Mouse (Mus musculus) hindbrain, embryonic 12.5 days (tissue): ENCODE data around the gene Cntn5. TPM values are rescaled to one million over a fixed set of nuclear protein-coding genes. Genes with fewer than 3 reads are reported as not detected.

Experiments
- ATAC-seq: fragments of 200-750 bp; cut with Nextera tagmentation; 2 replicates; pipeline ENCODE4 v1.8.0; 2017; ENCODE audit warnings: moderate TSS enrichment; ENCODE audit not compliant: low FRiP score
- H3K27ac ChIP-seq: fragments of 300-500 bp; sonication (generic); 2 replicates; pipeline ENCODE4 v1.5.1; 2016; ENCODE audit warnings: mild to moderate bottlenecking
- H3K27me3 ChIP-seq: fragments of 300-500 bp; sonication (generic); 2 replicates; pipeline ENCODE4 v1.6.1; 2016; ENCODE audit warnings: mild to moderate bottlenecking
- H3K36me3 ChIP-seq: fragments of 300-500 bp; sonication (generic); 2 replicates; pipeline ENCODE4 v1.6.1; 2016; ENCODE audit warnings: mild to moderate bottlenecking
- H3K4me1 ChIP-seq: fragments of 300-500 bp; sonication (generic); 2 replicates; pipeline ENCODE4 v1.6.1; 2016
- H3K4me2 ChIP-seq: fragments of 300-500 bp; sonication (generic); replicated peaks from 2 replicates; pipeline ENCODE4 v1.6.1; 2016; ENCODE audit warnings: mild to moderate bottlenecking
- H3K4me3 ChIP-seq: fragments of 300-500 bp; sonication (generic); 2 replicates; pipeline ENCODE4 v1.5.1; 2016; ENCODE audit warnings: mild to moderate bottlenecking
- H3K9ac ChIP-seq: fragments of 300-500 bp; sonication (generic); 2 replicates; pipeline ENCODE4 v1.6.1; 2016; ENCODE audit warnings: mild to moderate bottlenecking, moderate library complexity
- H3K9me3 ChIP-seq: fragments of 300-500 bp; sonication (generic); replicated peaks from 2 replicates; pipeline ENCODE4 v1.6.1; 2016; ENCODE audit warnings: mild to moderate bottlenecking
- WGBS: fragments of 180-500 bp; shearing (Covaris S2); methylation state at CpG from one replicate; pipeline ENCODE4 v1.1.7; 2016; 5-methylcytosine and 5-hydroxymethylcytosine counted together
- polyA plus RNA-seq: library from polyadenylated mRNA; unstranded; fragments of >200 nt; fragmentation: Nextera tagmentation; extraction: Ambion mirVana; gene quantifications from 2 replicates; pipeline ENCODE4 v1.2.1, GENCODE M21; 2016

Gene Cntn5
- polyA plus RNA-seq, 1 experiment from 2014 or later = 8.9 TPM

DNA sequence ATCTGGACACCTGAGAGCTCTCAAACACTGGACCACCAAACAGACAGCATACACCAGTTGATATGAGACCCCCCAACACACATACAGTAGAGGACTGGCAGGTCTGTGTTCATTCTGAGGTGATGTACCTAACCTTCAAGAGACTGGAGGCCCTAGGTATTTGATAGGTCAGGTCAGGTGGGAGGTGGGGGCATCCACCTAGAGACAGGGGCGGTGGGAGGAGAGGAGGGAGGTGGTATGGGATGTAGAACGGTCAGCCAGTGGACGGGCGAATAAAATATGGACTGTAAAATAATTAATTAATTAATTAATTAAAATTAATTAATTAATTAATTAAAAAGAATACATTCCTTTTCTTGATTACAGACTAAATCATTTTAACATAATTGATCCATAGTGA lies 182.5 kb downstream of the Cntn5 start:
- Histone ChIP-seq H3K27ac (no peak overlapping the region), H3K4me2 (no peak overlapping the region), H3K36me3 (no peaks in the 10 kb centered on the region), H3K4me3 (no peak overlapping the region), H3K4me1 (no peaks in the 10 kb centered on the region), H3K27me3 (no peaks in the 10 kb centered on the region), H3K9me3 (no peaks in the 10 kb centered on the region), H3K9ac (no peak overlapping the region)
- 92% methylated on average over 4 of the region's 4 CpGs for WGBS
- no peak for ATAC-seq

DNA sequence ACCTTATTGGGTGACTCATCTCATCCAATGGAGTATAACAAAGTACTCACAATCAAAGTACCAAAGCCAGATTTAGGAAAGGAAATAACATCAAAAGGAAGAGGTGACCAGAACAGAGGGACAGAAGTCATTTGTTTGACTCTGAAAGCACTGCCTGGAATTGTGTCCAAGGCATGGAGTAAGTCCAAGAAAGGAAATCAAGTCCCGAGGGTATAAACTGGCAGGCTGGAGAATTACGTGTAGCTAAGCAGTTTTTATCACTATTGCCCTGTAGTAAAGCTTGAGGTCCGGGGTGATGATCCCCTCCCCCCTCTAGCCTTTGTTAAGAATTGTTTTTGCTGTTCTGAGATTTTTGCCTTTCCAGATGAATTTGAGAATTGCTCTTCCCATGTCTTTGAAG lies 185.6 kb downstream of the Cntn5 start:
- no peaks in the 10 kb centered on the region for H3K36me3 ChIP-seq
- H3K9ac ChIP-seq = no peak overlapping the region
- no peaks in the 10 kb centered on the region for H3K4me1 ChIP-seq
- ATAC-seq = no peak
- H3K4me3 ChIP-seq = no peak overlapping the region
- 72% methylated on average over 3 of the region's 3 CpGs for WGBS
- no peak overlapping the region for H3K27ac ChIP-seq
- H3K4me2 ChIP-seq = no peak overlapping the region
- H3K27me3 ChIP-seq = no peaks in the 10 kb centered on the region
- no peaks in the 10 kb centered on the region for H3K9me3 ChIP-seq

DNA sequence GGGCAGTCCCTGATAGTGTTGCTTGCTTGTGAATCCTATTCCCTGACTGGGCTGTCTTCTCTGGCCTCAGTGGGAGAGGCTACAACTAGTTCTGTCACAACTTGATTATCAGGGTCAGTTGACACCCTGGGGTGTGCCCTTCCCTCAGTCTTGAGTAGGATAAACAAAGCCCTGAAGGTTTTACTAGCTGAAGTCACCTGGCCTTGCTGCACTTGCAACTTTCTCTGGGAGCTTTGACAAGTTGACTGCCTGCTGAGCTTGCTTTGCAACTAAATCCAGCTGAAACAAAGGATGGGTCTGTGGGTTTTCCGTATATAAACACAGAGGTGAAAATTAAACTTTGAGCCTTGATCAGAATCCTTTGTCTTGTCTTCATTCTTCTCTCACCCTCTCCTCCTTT lies 190.9 kb downstream of the Cntn5 start:
- Histone ChIP-seq H3K4me3 (no peak overlapping the region), H3K4me1 (no peaks in the 10 kb centered on the region), H3K27ac (no peak overlapping the region), H3K36me3 (no peaks in the 10 kb centered on the region), H3K27me3 (no peaks in the 10 kb centered on the region), H3K9me3 (no peaks in the 10 kb centered on the region), H3K4me2 (no peak overlapping the region), H3K9ac (no peak overlapping the region)
- no peak for ATAC-seq
- WGBS = 3% methylated on average over 1 of the region's 1 CpGs

DNA sequence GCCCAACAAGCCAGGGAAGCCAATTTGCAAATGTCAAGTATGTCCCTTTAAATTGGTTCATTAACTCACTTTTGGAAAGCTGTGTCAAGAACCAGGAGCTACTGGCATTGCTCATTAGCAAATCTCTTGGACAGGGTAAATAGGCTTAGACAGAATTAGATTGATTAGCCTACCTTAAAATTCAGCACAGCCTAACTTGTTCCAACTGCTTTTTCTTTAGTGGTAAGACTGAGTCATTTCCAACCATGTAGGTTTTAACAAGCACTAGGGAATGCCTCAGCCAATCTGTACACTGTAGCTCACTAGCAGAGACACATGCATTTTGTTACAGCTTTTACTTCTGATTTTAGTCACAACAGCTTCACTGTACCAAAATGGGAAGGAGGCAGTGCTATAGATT lies 222.9 kb downstream of the Cntn5 start:
- Histone ChIP-seq H3K9me3 (no peaks in the 10 kb centered on the region), H3K36me3 (no peaks in the 10 kb centered on the region)

DNA sequence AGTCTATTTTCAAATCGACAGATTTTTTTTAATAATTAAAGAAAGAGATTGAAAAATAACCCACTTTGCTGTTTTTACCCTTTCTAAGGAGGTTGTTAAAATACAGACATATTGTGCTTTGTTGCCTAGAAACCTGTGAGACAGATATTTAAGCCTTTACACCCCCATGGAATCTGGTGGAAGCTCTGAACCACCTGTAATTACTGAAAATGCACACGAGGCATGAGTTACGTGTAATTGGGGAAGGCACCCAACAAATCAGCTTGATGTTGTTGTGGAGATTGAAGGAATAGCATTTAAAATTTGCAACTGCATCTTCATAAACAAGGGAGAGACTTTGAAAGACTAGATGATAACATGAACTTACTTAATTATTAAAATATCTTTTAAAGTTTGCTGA lies 223.4 kb downstream of the Cntn5 start:
- no peak for ATAC-seq
- Histone ChIP-seq H3K4me1 (no peaks in the 10 kb centered on the region), H3K27me3 (no peaks in the 10 kb centered on the region), H3K4me2 (no peak overlapping the region), H3K9me3 (no peaks in the 10 kb centered on the region), H3K27ac (no peak overlapping the region), H3K4me3 (no peak overlapping the region), H3K9ac (no peak overlapping the region), H3K36me3 (no peaks in the 10 kb centered on the region)
- WGBS = 83% methylated on average over 3 of the region's 3 CpGs

More for the DNA sequence above, 222.9 kb downstream of the Cntn5 start:
- H3K4me3 ChIP-seq = no peak overlapping the region
- H3K4me2 ChIP-seq = no peak overlapping the region
- no peaks in the 10 kb centered on the region for H3K4me1 ChIP-seq
- H3K9ac ChIP-seq = no peak overlapping the region
- ATAC-seq = no peak; the same call in 1 of the 2 replicates
- no peak overlapping the region for H3K27ac ChIP-seq
- H3K27me3 ChIP-seq = no peaks in the 10 kb centered on the region

DNA sequence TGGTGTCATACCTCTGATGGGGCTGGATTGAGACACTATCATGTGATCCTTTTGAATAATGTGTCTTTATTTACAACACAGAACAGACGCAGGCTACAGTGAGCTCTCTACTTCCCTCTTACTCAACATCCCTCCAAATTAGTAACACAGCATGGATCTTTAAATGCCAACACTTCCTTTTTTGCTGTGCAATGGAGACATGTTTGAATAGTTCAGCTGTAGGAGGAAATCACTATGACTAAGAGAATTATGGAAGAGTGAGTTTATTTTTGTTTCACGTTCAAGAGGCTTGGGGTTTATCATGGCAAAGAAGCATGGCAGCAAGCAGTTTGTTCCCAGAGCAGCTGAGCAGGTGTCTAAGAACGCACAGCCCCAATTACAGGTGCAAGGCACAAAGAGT lies 235.9 kb downstream of the Cntn5 start:
- H3K4me2 ChIP-seq = no peak overlapping the region
- H3K9me3 ChIP-seq = no peaks in the 10 kb centered on the region
- no peaks in the 10 kb centered on the region for H3K36me3 ChIP-seq
- ATAC-seq = no peak
- whole genome bisulfite sequencing = 71% methylated on average over 3 of the region's 3 CpGs
- no peak overlapping the region for H3K27ac ChIP-seq
- no peak overlapping the region for H3K9ac ChIP-seq
- H3K4me1 ChIP-seq = no peaks in the 10 kb centered on the region
- no peaks in the 10 kb centered on the region for H3K27me3 ChIP-seq
- H3K4me3 ChIP-seq = no peak overlapping the region

DNA sequence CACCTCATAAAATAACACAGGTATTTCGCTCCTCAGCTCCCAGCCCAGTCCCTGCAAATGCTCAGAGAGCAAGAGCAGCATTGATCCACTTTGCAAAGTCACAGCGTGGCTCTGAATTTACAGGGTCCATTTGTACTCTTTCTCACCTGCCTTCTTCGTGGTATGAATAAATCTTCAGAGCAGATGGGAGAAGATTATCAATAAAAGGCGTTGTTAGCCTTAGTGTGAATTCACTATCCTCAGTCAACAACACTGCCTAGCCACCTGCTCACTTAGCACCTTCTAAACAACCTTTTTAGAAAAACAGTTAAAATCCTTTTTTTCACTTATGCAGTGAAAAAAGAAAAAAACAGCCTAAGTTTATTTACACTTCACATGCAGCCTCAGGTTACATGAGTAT lies 237.1 kb downstream of the Cntn5 start:
- Histone ChIP-seq H3K9me3 (no peaks in the 10 kb centered on the region), H3K4me1 (no peaks in the 10 kb centered on the region), H3K27ac (no peak overlapping the region), H3K4me3 (no peak overlapping the region), H3K4me2 (no peak overlapping the region), H3K36me3 (no peaks in the 10 kb centered on the region), H3K9ac (no peak overlapping the region), H3K27me3 (no peaks in the 10 kb centered on the region)
- WGBS = 68% methylated on average over 4 of the region's 4 CpGs
- no peak for ATAC-seq

DNA sequence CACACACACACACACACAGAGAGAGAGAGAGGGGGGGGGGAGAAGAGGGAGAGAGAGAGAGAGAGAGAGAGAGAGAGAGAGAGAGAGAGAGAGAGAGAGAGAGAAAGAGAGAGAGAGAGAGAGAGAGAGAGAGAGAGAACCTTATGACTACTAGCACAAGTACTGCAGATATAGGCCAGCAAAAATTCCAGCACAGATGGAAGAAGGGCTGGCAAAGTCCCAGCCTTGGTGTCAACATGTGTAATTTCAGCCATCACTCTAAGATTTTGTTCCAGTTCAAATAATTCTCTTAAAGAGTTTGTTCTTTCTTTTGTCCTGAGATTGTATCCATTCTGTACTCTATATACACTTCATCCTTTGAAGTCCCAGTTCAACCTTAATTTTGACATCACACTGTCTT lies 238.8 kb downstream of the Cntn5 start:
- ATAC-seq = no peak
- H3K4me1 ChIP-seq = no peaks in the 10 kb centered on the region
- no peak overlapping the region for H3K4me2 ChIP-seq
- H3K9ac ChIP-seq = no peak overlapping the region
- no peaks in the 10 kb centered on the region for H3K27me3 ChIP-seq
- no peak overlapping the region for H3K4me3 ChIP-seq
- H3K36me3 ChIP-seq = no peaks in the 10 kb centered on the region
- H3K27ac ChIP-seq = no peak overlapping the region
- H3K9me3 ChIP-seq = no peaks in the 10 kb centered on the region

DNA sequence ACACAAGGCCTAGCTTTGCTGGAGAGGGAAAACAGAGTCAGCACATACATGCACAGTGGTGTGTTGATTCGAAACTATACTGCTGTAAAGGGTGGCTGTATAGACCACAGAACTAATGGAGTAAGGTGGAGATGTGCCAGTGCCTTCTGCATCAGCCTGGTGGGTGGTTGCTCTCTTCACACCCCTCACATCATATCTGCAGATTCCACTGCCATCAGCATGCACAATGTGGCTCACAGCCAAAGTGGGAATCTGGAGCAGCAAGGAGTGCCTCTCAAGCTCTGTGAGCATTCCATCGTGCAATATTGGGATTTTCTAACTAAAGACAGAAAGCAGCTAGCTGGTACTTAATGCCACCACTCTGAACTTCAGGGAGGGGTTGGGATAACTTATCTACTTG lies 241.5 kb downstream of the Cntn5 start:
- Histone ChIP-seq H3K9me3 (no peaks in the 10 kb centered on the region), H3K4me1 (no peaks in the 10 kb centered on the region), H3K27me3 (no peaks in the 10 kb centered on the region), H3K36me3 (no peaks in the 10 kb centered on the region), H3K9ac (no peak overlapping the region), H3K4me3 (no peak overlapping the region), H3K27ac (no peak overlapping the region), H3K4me2 (no peak overlapping the region)
- WGBS = 78% methylated on average over 2 of the region's 2 CpGs
- no peak for ATAC-seq

DNA sequence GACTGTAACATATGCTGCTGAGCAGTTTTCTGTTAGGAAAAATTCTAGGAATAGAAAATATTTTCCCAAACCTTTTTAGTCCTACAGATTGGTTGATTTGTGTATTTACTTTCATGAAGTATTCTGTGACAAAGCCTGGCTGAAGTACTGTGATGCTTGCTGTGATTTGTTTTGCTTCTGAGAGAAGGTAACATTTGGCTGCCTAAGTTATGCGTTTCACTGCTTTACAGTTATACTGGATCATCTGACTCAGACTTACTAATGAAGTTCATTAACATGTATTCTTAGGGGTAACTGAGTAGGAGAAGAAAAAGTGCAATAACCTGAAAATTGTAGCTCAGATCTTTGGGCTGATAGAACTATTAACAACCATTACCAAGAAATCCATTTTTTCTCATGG lies 245.1 kb downstream of the Cntn5 start:
- no peaks in the 10 kb centered on the region for H3K9me3 ChIP-seq
- no peak for ATAC-seq
- H3K9ac ChIP-seq = no peak overlapping the region
- 62% methylated on average over 1 of the region's 1 CpGs for WGBS
- no peak overlapping the region for H3K4me3 ChIP-seq
- no peaks in the 10 kb centered on the region for H3K36me3 ChIP-seq
- no peaks in the 10 kb centered on the region for H3K27me3 ChIP-seq
- no peak overlapping the region for H3K27ac ChIP-seq
- no peak overlapping the region for H3K4me2 ChIP-seq
- H3K4me1 ChIP-seq = no peaks in the 10 kb centered on the region

DNA sequence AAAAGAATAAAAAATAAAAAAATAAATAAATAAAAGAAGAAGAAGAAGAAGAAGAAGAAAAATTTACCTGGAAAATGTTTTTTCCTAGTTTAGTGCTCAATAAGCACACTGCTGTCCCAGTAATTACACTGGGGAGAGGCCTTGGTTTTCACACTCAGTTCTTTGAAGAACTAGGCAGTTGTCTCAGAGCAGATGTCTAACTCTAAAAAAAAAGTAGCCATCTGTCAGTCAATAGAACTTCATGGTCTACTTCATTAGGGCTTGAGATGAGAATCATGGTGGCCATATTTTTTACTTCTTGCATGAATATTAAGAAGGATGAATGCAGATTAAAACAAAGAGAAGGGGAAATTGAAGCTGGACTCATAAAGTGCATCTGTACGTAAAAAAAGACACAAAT lies 246.5 kb downstream of the Cntn5 start:
- Histone ChIP-seq H3K4me1 (no peaks in the 10 kb centered on the region), H3K27ac (no peak overlapping the region), H3K36me3 (no peaks in the 10 kb centered on the region), H3K4me3 (no peak overlapping the region), H3K9me3 (no peaks in the 10 kb centered on the region), H3K4me2 (no peak overlapping the region), H3K27me3 (no peaks in the 10 kb centered on the region), H3K9ac (no peak overlapping the region)
- 86% methylated on average over 1 of the region's 1 CpGs for WGBS
- no peak for ATAC-seq

DNA sequence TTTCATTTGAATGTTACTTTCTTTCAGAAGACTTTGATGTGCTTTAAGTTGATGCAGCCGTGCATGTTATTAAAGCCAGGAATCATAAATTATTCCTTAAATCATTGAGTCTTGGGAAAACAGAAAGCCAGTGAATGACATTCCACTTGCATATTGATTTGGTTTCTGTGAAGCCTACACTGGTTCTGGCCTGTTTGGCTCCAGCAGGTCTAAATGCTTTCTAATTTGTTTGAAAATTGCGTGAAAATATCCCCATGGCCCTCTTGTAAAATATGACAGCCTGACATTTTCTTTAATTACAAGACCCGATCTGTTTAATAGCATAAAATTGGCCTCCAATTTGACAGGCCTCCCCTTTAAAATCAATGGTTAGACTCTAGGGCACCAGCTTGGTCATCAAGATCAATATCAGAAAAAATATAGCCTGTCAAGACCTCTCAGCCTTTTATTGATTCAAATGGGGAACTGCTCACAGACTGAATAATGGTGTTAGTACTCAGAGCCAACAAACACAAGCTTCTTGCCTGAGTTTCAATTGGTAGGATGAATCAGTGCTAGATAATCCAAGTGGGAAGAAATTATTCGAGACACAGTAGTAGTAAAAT lies 247.3 kb downstream of the Cntn5 start:
- Histone ChIP-seq H3K9ac (no peak overlapping the region), H3K9me3 (no peaks in the 10 kb centered on the region), H3K4me3 (no peak overlapping the region), H3K36me3 (no peaks in the 10 kb centered on the region), H3K27me3 (no peaks in the 10 kb centered on the region), H3K4me1 (no peaks in the 10 kb centered on the region), H3K27ac (no peak overlapping the region), H3K4me2 (no peak overlapping the region)
- 72% methylated on average over 4 of the region's 4 CpGs for WGBS
- 0 out of 2 replicates have a peak, but pooled peaks have one; percentile 43 for ATAC-seq

DNA sequence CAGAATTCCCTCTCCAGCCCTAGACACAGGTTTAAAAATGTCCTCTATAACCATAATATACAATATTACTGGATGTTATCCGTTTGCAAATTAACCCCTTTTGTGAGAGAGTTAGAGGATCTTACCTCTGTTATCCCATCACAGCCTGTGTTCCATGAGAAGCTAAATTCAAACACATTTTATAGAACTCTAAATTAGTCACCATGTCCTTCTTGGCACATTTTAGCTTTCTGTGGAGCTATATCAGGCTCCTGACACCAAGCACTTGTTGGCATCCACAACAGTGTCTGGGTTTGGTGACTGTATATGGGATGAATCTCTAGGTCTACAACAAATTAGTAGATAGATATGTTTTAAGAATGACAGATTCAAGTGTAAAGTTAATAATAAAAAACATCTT lies 253.9 kb downstream of the Cntn5 start:
- Histone ChIP-seq H3K9me3 (no peaks in the 10 kb centered on the region), H3K4me3 (no peak overlapping the region), H3K9ac (no peak overlapping the region), H3K27ac (no peak overlapping the region), H3K4me1 (no peaks in the 10 kb centered on the region), H3K27me3 (no peaks in the 10 kb centered on the region), H3K4me2 (no peak overlapping the region), H3K36me3 (no peaks in the 10 kb centered on the region)
- 94% methylated on average over 1 of the region's 1 CpGs for WGBS
- no peak for ATAC-seq
